ENCODE assay signal across 8 mouse cellular contexts in genomic region chr16:91269468-91270211, GRCm38 (mm10). TPM values are rescaled to one million over a fixed set of nuclear protein-coding genes. Genes with fewer than 3 reads are reported as not detected.
DNase-seq lines count a peak whose midpoint lies in the region; ATAC-seq and TF ChIP-seq lines count a peak whose summit lies in the region.
"Had no signal": no experiment of that assay in that cellular context is flagged by ENCODE, and none has a peak within 500 bp of the region (broad histone marks: within the 10 kb centered on the region; RNA-seq: fewer than 3 reads in every experiment).

TSS of gene Olig1 (plus strand) at chr16:91269772.

- 2% methylated on average over 64 of the region's 64 CpGs for WGBS in kidney, adult 2 months
- under 1% methylated on average over 64 of the region's 64 CpGs for WGBS in limb, embryonic 10.5 days
- under 1% methylated on average over 64 of the region's 64 CpGs for WGBS in midbrain, embryonic 13.5 days
- under 1% methylated on average over 61 of the region's 64 CpGs for WGBS in stomach, postnatal 0 days

- no peak for TF ChIP-seq CTCF in kidney, adult 2 months (conservative IDR thresholded peaks at IDR 0.05; ENCODE audit: insufficient read depth, insufficient read length, low read depth, low read length)
- no peak for TF ChIP-seq CTCF in stomach, postnatal 0 days (IDR thresholded peaks at IDR 0.05; ENCODE audit: low read depth)

- H3K9me3 ChIP-seq in limb, embryonic 10.5 days (replicated peaks) = no peaks in the 10 kb centered on the region
- H3K9me3 ChIP-seq in midbrain, embryonic 13.5 days = no peaks in the 10 kb centered on the region
- no peaks in the 10 kb centered on the region for H3K9me3 ChIP-seq in stomach, postnatal 0 days (ENCODE audit: control insufficient read depth, low read length)

- DNase-seq in brain, adult 2 months (ENCODE audit: low read depth, low spot score) = peak; percentile 96
- peak; percentile 62 for DNase-seq in embryo, embryonic 9.5 days (ENCODE audit: extremely low spot score)
- DNase-seq in heart, adult 18-20 months = peak; percentile 41 to 58
- DNase-seq in kidney, adult 2 months = peak; percentile 22
- DNase-seq in limb, embryonic 10.5 days (ENCODE audit: low spot score) = peak; percentile 76
- peak; percentile 53 for DNase-seq in stomach, postnatal 0 days (ENCODE audit: low spot score)

- H3K9ac ChIP-seq in midbrain, embryonic 13.5 days (replicated peaks) = peak within 1 kb of the TSS; percentile 37
- no peak within 1 kb of the TSS for H3K9ac ChIP-seq in stomach, postnatal 0 days (ENCODE audit: low read length)

- no peaks in the 10 kb centered on the region for H3K4me1 ChIP-seq in kidney, adult 2 months (ENCODE audit: control insufficient read depth, insufficient read depth, low read length)
- peaks cover 26% of the 10 kb centered on the region for H3K4me1 ChIP-seq in limb, embryonic 10.5 days
- peaks cover 24% of the 10 kb centered on the region for H3K4me1 ChIP-seq in midbrain, embryonic 13.5 days (replicated peaks)
- H3K4me1 ChIP-seq in stomach, postnatal 0 days (replicated peaks; ENCODE audit: control insufficient read depth, insufficient read depth) = no peaks in the 10 kb centered on the region; the same call in 1 of the 2 replicates

- H3K4me3 ChIP-seq in kidney, adult 2 months (ENCODE audit: insufficient read depth, low read depth, low read length) = no peak within 1 kb of the TSS; the same call in 1 of the 2 replicates
- peak within 1 kb of the TSS; percentile 55 for H3K4me3 ChIP-seq in limb, embryonic 10.5 days
- peak within 1 kb of the TSS; percentile 51 for H3K4me3 ChIP-seq in midbrain, embryonic 13.5 days (replicated peaks)
- H3K4me3 ChIP-seq in stomach, postnatal 0 days (ENCODE audit: low read depth, low read length) = peak within 1 kb of the TSS; percentile 34
- H3K4me3 ChIP-seq: erythroblast, embryonic 14.5 days had no signal

- no peak for TF ChIP-seq POLR2A in kidney, adult 2 months (IDR thresholded peaks at IDR 0.05; ENCODE audit: low read depth, low read length)

- H3K27ac ChIP-seq in kidney, adult 2 months (ENCODE audit: insufficient read depth, low read depth, low read length) = no peak within 1 kb of the TSS
- peak within 1 kb of the TSS; percentile 25; the same call in 1 of the 2 replicates for H3K27ac ChIP-seq in limb, embryonic 10.5 days
- H3K27ac ChIP-seq in midbrain, embryonic 13.5 days = no peak within 1 kb of the TSS
- H3K27ac ChIP-seq in stomach, postnatal 0 days (replicated peaks) = no peak within 1 kb of the TSS

- no peaks in the 10 kb centered on the region for H3K36me3 ChIP-seq in kidney, adult 2 months (ENCODE audit: control insufficient read depth, insufficient read depth, low read length)
- H3K36me3 ChIP-seq in limb, embryonic 10.5 days = no peaks in the 10 kb centered on the region
- no peaks in the 10 kb centered on the region for H3K36me3 ChIP-seq in midbrain, embryonic 13.5 days
- no peaks in the 10 kb centered on the region for H3K36me3 ChIP-seq in stomach, postnatal 0 days (ENCODE audit: control insufficient read depth, insufficient read depth, low read length)

- peak within 1 kb of the TSS; percentile 86 for H3K4me2 ChIP-seq in midbrain, embryonic 13.5 days (replicated peaks)
- peak within 1 kb of the TSS; percentile 57 for H3K4me2 ChIP-seq in stomach, postnatal 0 days (replicated peaks; ENCODE audit: low read depth)

- peaks cover 4% of the 10 kb centered on the region for H3K27me3 ChIP-seq in kidney, adult 2 months (replicated peaks; ENCODE audit: control insufficient read depth, insufficient read depth, low read length)
- H3K27me3 ChIP-seq in limb, embryonic 10.5 days (ENCODE audit: low read depth, poor library complexity, severe bottlenecking) = peaks cover 99% of the 10 kb centered on the region
- H3K27me3 ChIP-seq in midbrain, embryonic 13.5 days = peaks cover 99% of the 10 kb centered on the region
- H3K27me3 ChIP-seq in stomach, postnatal 0 days (ENCODE audit: control insufficient read depth, insufficient read depth, low read length) = peaks cover 45% of the 10 kb centered on the region

- ATAC-seq in midbrain, embryonic 13.5 days = peak; percentile 94
- peak; percentile 79; the same call in 1 of the 2 replicates for ATAC-seq in stomach, postnatal 0 days (ENCODE audit: low FRiP score, low TSS enrichment)

- no peak for TF ChIP-seq EP300 in stomach, postnatal 0 days (optimal IDR thresholded peaks at IDR 0.05)

RNA-seq across cellular contexts. Expression of gene Olig1, which starts in this region (rescaled TPM):
- under 1 TPM in 1 of 2 experiments, not detected in 1; 0.18 TPM for total RNA-seq in heart, adult 18-20 months (2021)
- 0.17 and 0.23 TPM in 2 replicates for polyA plus RNA-seq in kidney, adult 2 months (2012; rRNA removed)
- not detected in 2 replicates for polyA plus RNA-seq in limb, embryonic 10.5 days (2016; fragmentation: Nextera tagmentation; extraction: Ambion mirVana)
- 11.3 and 12.6 TPM in 2 replicates for polyA plus RNA-seq in midbrain, embryonic 13.5 days (2015; fragmentation: Nextera tagmentation; extraction: Ambion mirVana)
- polyA plus RNA-seq in stomach, postnatal 0 days (2015; fragmentation: Nextera tagmentation; extraction: Ambion mirVana) = 0.04 and 0.06 TPM in 2 replicates
- polyA plus RNA-seq: erythroblast, embryonic 14.5 days had no signal

Comparison
In these comparisons a context has a peak if more than half of its experiments do, and no peak if none do; other contexts are left out.
1. Peak in DNase-seq in heart, adult 18-20 months; RNA of the gene not detected or under 1 TPM.
2. Peak in DNase-seq in kidney, adult 2 months; RNA of the gene not detected or under 1 TPM.
3. Peak in DNase-seq, H3K4me3 ChIP-seq and H3K27ac ChIP-seq in limb, embryonic 10.5 days; RNA of the gene not detected or under 1 TPM.
4. Peak in DNase-seq, ATAC-seq, H3K4me3 ChIP-seq and H3K4me2 ChIP-seq in stomach, postnatal 0 days; RNA of the gene not detected or under 1 TPM.
5. DNase-seq: peak in every context shown above with its lines; median percentile 96 in brain, adult 2 months; 76 in limb, embryonic 10.5 days; 62 in embryo, embryonic 9.5 days; 53 in stomach, postnatal 0 days; 50 in heart, adult 18-20 months; 22 in kidney, adult 2 months.